Mouse (Mus musculus) activated CD4-positive, CD25-positive, alpha-beta regulatory T cell, adult 4 months (primary cell): Measurements from ENCODE around the gene Snx33. TPM values are rescaled to one million over a fixed set of nuclear protein-coding genes. Genes with fewer than 3 reads are reported as not detected.
"Not testable (repeated sequence)": the region's sequence is repeated elsewhere in the genome, so short reads cannot be mapped to it uniquely, and the experiment has no call there.

Experiments used
- ATAC-seq: one replicate; pipeline ENCODE4 v1.8.0; 2017
- polyA plus RNA-seq, 2 experiments: library from polyadenylated mRNA; unstranded; fragments of 100-300 nt; shearing (Covaris generic); gene quantifications; one replicate each; pipeline ENCODE4 v1.2.1; 2017

The Snx33 gene
- polyA plus RNA-seq, 2 experiments from 2014 or later: 3.1 to 5.2 TPM

GRCm38 (mm10) chr9:56925291-56926024, 2.7 kb downstream of the Snx33 start:
- ATAC-seq: no peak

GRCm38 (mm10) chr9:56924651-56925027, 3.5 kb downstream of the Snx33 start:
- ATAC-seq: no peak

GRCm38 (mm10) chr9:56923841-56924650, 4.1 kb downstream of the Snx33 start:
- no peak for ATAC-seq

GRCm38 (mm10) chr9:56922746-56923145, 5.4 kb downstream of the Snx33 start:
- no peak for ATAC-seq

GRCm38 (mm10) chr9:56918466-56918865, 9.7 kb downstream of the Snx33 start:
- ATAC-seq: no peak

- ATAC-seq: no peak
Observed at GRCm38 (mm10) chr9:56917131-56917530, 11.0 kb downstream of the Snx33 start.

GRCm38 (mm10) chr9:56915695-56916410, 12.3 kb downstream of the Snx33 start:
- ATAC-seq: no peak

GRCm38 (mm10) chr9:56915116-56915515, 13.1 kb downstream of the Snx33 start:
- ATAC-seq: no peak

- no peak for ATAC-seq
Observed at GRCm38 (mm10) chr9:56913991-56914390, 14.2 kb downstream of the Snx33 start.

GRCm38 (mm10) chr9:56911017-56911416, 17.2 kb downstream of the Snx33 start:
- no peak for ATAC-seq

- not testable (repeated sequence) for ATAC-seq
Observed at GRCm38 (mm10) chr9:56909991-56910390, 18.2 kb downstream of the Snx33 start.

- ATAC-seq: no peak
Observed at GRCm38 (mm10) chr9:56907549-56907948, 20.6 kb downstream of the Snx33 start.

- ATAC-seq: no peak
Observed at GRCm38 (mm10) chr9:56903662-56904061, 24.5 kb downstream of the Snx33 start.

- peak; percentile 23 for ATAC-seq
Observed at GRCm38 (mm10) chr9:56901187-56901586, 27.0 kb downstream of the Snx33 start.

GRCm38 (mm10) chr9:56900571-56900970, 27.6 kb downstream of the Snx33 start:
- no peak for ATAC-seq

- no peak for ATAC-seq
Observed at GRCm38 (mm10) chr9:56900060-56900459, 28.1 kb downstream of the Snx33 start.

- ATAC-seq: no peak
Observed at GRCm38 (mm10) chr9:56899409-56899808, 28.8 kb downstream of the Snx33 start.

GRCm38 (mm10) chr9:56896779-56897178, 31.4 kb downstream of the Snx33 start:
- no peak for ATAC-seq

- ATAC-seq: no peak
Observed at GRCm38 (mm10) chr9:56894006-56894405, 34.2 kb downstream of the Snx33 start.

- ATAC-seq: no peak
Observed at GRCm38 (mm10) chr9:56893313-56893712, 34.9 kb downstream of the Snx33 start.

GRCm38 (mm10) chr9:56892111-56892510, 36.1 kb downstream of the Snx33 start:
- ATAC-seq: no peak

GRCm38 (mm10) chr9:56891517-56892011, 36.6 kb downstream of the Snx33 start:
- ATAC-seq: no peak
